Mouse (Mus musculus) small intestine, adult 2 months (tissue): Measurements from ENCODE around the gene Ikbkg. TPM values are rescaled to one million over a fixed set of nuclear protein-coding genes. Genes with fewer than 3 reads are reported as not detected.
"Not testable (repeated sequence)": the region's sequence is repeated elsewhere in the genome, so short reads cannot be mapped to it uniquely, and the experiment has no call there.

Experiments
- H3K27ac ChIP-seq: fragments of 200-500 bp; 2 replicates; pipeline ENCODE4 v1.5.1; 2012; ENCODE audit warnings: low read depth, low read length, control low read depth, inconsistent platforms; ENCODE audit not compliant: insufficient read depth
- H3K27me3 ChIP-seq: fragments of 200-500 bp; 2 replicates; pipeline ENCODE4 v1.6.1; 2012; ENCODE audit warnings: mild to moderate bottlenecking, moderate library complexity, low read length, inconsistent platforms; ENCODE audit not compliant: control insufficient read depth, insufficient read depth
- H3K36me3 ChIP-seq: fragments of 200-500 bp; 2 replicates; pipeline ENCODE4 v1.6.1; 2012; ENCODE audit warnings: mild to moderate bottlenecking, low read length, control low read depth, inconsistent platforms; ENCODE audit not compliant: control insufficient read depth, insufficient read depth
- H3K4me1 ChIP-seq: fragments of 200-500 bp; 2 replicates; pipeline ENCODE4 v1.6.1; 2012; ENCODE audit warnings: low read length, inconsistent platforms, mixed read lengths; ENCODE audit not compliant: control insufficient read depth, insufficient read depth, insufficient read length
- H3K4me3 ChIP-seq: fragments of 200-500 bp; 2 replicates; pipeline ENCODE4 v1.5.1; 2012; ENCODE audit warnings: low read depth, mild to moderate bottlenecking, control low read depth, inconsistent platforms, low read length, moderate library complexity
- CTCF ChIP-seq: fragments of 200-500 bp; IDR thresholded peaks from 2 replicates; pipeline ENCODE4 v1.5.1; 2012; ENCODE audit warnings: low read depth, mild to moderate bottlenecking, control low read depth, inconsistent platforms, low read length, moderate library complexity, mixed read lengths; ENCODE audit not compliant: insufficient replicate concordance, insufficient read length; ENCODE audit errors: extremely low read depth
- POLR2A ChIP-seq: fragments of 200-500 bp; IDR thresholded peaks from 2 replicates; pipeline ENCODE4 v1.6.1; 2012; ENCODE audit warnings: low read depth, mild to moderate bottlenecking, control low read depth, inconsistent platforms, low read length, moderate library complexity
- WGBS: fragments of 180-500 bp; shearing (Covaris S2); methylation state at CpG from one replicate; pipeline ENCODE4 v1.1.7; 2018; 5-methylcytosine and 5-hydroxymethylcytosine counted together
- polyA plus RNA-seq: library from polyadenylated mRNA; depleted of rRNA; stranded (reverse); fragments of >200 nt; gene quantifications from 2 replicates; pipeline ENCODE4 v1.2.3, GENCODE M21; 2012

The Ikbkg gene
- polyA plus RNA-seq, 1 experiment, result 8.7 TPM

GRCm38 (mm10) chrX:74426256-74426655 lies 33.2 kb downstream of the Ikbkg start:
- Histone ChIP-seq H3K27me3 (no peaks in the 10 kb centered on the region), H3K4me1 (peaks cover 20% of the 10 kb centered on the region; the same call in 1 of the 2 replicates), H3K27ac (peak overlapping the region; percentile 60), H3K4me3 (no peak overlapping the region), H3K36me3 (no peaks in the 10 kb centered on the region)
- WGBS, result 40% methylated on average over 1 of the region's 1 CpGs
- no peak for TF ChIP-seq POLR2A
- no peak for TF ChIP-seq CTCF

GRCm38 (mm10) chrX:74427116-74427515 lies 34.0 kb downstream of the Ikbkg start:
- H3K4me3 ChIP-seq, result no peak overlapping the region
- TF ChIP-seq CTCF (no peak), POLR2A (no peak)
- H3K36me3 ChIP-seq, result no peaks in the 10 kb centered on the region
- H3K27me3 ChIP-seq, result no peaks in the 10 kb centered on the region
- 54% methylated on average over 3 of the region's 3 CpGs for WGBS
- peak overlapping the region; percentile 67 for H3K27ac ChIP-seq
- H3K4me1 ChIP-seq, result peaks cover 20% of the 10 kb centered on the region; the same call in 1 of the 2 replicates

GRCm38 (mm10) chrX:74428146-74428825 lies 35.2 kb downstream of the Ikbkg start:
- TF ChIP-seq POLR2A (no peak), CTCF (no peak)
- peak overlapping the region; percentile 92 for H3K4me3 ChIP-seq
- H3K4me1 ChIP-seq, result peaks cover 20% of the 10 kb centered on the region; the same call in 1 of the 2 replicates
- H3K36me3 ChIP-seq, result 0 out of 2 replicates have a peak, but pooled peaks cover 3% of the 10 kb centered on the region
- 16% methylated on average over 35 of the region's 35 CpGs for WGBS
- no peaks in the 10 kb centered on the region for H3K27me3 ChIP-seq
- H3K27ac ChIP-seq, result peak overlapping the region; percentile 50; the same call in 1 of the 2 replicates

- TF ChIP-seq POLR2A (peak; percentile 71; the same call in 1 of the 2 replicates), CTCF (no peak)
- H3K4me1 ChIP-seq, result peaks cover 20% of the 10 kb centered on the region; the same call in 1 of the 2 replicates
- WGBS, result 16% methylated on average over 25 of the region's 25 CpGs
- no peaks in the 10 kb centered on the region for H3K27me3 ChIP-seq
- H3K27ac ChIP-seq, result peak within 1 kb of the TSS; percentile 97
- H3K4me3 ChIP-seq, result peak within 1 kb of the TSS; percentile 92
- peaks cover 6% of the 10 kb centered on the region; the same call in 1 of the 2 replicates for H3K36me3 ChIP-seq
Measured at GRCm38 (mm10) chrX:74428826-74429276, 35.8 kb downstream of the Ikbkg start, which contains the start of gene G6pdx. G6pdx (minus strand) TSS chrX:74429194.

GRCm38 (mm10) chrX:74429290-74429821 lies 36.3 kb downstream of the Ikbkg start:
- peak overlapping the region; percentile 92 for H3K4me3 ChIP-seq
- WGBS, result 16% methylated on average over 22 of the region's 22 CpGs
- no peaks in the 10 kb centered on the region for H3K27me3 ChIP-seq
- H3K27ac ChIP-seq, result peak overlapping the region; percentile 97
- H3K4me1 ChIP-seq, result peaks cover 19% of the 10 kb centered on the region; the same call in 1 of the 2 replicates
- TF ChIP-seq POLR2A, result peak; percentile 72; the same call in 1 of the 2 replicates
- TF ChIP-seq CTCF, result no peak
- H3K36me3 ChIP-seq, result peaks cover 9% of the 10 kb centered on the region; the same call in 1 of the 2 replicates

GRCm38 (mm10) chrX:74451157-74451912 lies 58.2 kb downstream of the Ikbkg start:
- no peak for TF ChIP-seq POLR2A
- TF ChIP-seq CTCF, result no peak
- 65% methylated on average over 4 of the region's 4 CpGs for WGBS
- H3K4me3 ChIP-seq, result no peak overlapping the region

GRCm38 (mm10) chrX:74452773-74453172 lies 59.7 kb downstream of the Ikbkg start:
- no peak overlapping the region for H3K4me3 ChIP-seq
- peaks cover 9% of the 10 kb centered on the region for H3K36me3 ChIP-seq
- H3K4me1 ChIP-seq, result peaks cover 5% of the 10 kb centered on the region; the same call in 1 of the 2 replicates
- no peak overlapping the region for H3K27ac ChIP-seq
- TF ChIP-seq POLR2A, result no peak
- no peak for TF ChIP-seq CTCF
- H3K27me3 ChIP-seq, result no peaks in the 10 kb centered on the region
- WGBS, result 13% methylated on average over 4 of the region's 4 CpGs

More at GRCm38 (mm10) chrX:74451157-74451912, 58.2 kb downstream of the Ikbkg start:
- no peaks in the 10 kb centered on the region for H3K27me3 ChIP-seq
- peaks cover 5% of the 10 kb centered on the region; the same call in 1 of the 2 replicates for H3K4me1 ChIP-seq
- peaks cover 13% of the 10 kb centered on the region for H3K36me3 ChIP-seq
- H3K27ac ChIP-seq, result no peak overlapping the region

- WGBS, result 62% methylated on average over 13 of the region's 14 CpGs
- H3K4me1 ChIP-seq, H3K27ac ChIP-seq, H3K27me3 ChIP-seq, H3K36me3 ChIP-seq, H3K4me3 ChIP-seq: not testable (repeated sequence)
Measured at GRCm38 (mm10) chrX:74481349-74481885, 88.3 kb downstream of the Ikbkg start, which contains the start of gene Gm6880. Gm6880 (minus strand) TSS chrX:74481399.
